Mouse (Mus musculus) megakaryocyte, embryonic 14.5 days (primary cell): ENCODE results near the gene Cyp2w1. TPM values are rescaled to one million over a fixed set of nuclear protein-coding genes. Genes with fewer than 3 reads are reported as not detected.

ENCODE experiments used
- H3K27me3 ChIP-seq: replicated peaks from 2 replicates; pipeline ENCODE3; 2012; ENCODE audit warnings: inconsistent platforms
- H3K36me3 ChIP-seq: replicated peaks from 2 replicates; pipeline ENCODE3; 2012; ENCODE audit warnings: low read length, inconsistent platforms, mixed read lengths
- H3K4me1 ChIP-seq: 2 replicates; pipeline ENCODE4 v1.6.1; 2012; ENCODE audit warnings: inconsistent platforms
- H3K4me3 ChIP-seq: replicated peaks from 2 replicates; pipeline ENCODE3; 2012; ENCODE audit warnings: moderate library complexity, mild to moderate bottlenecking, inconsistent platforms
- H3K9me3 ChIP-seq: 2 replicates; pipeline ENCODE4 v1.6.1; 2012; ENCODE audit warnings: inconsistent platforms
- FLI1 ChIP-seq: IDR thresholded peaks from 2 replicates; pipeline ENCODE4 v1.6.1; 2012; ENCODE audit warnings: low read length, inconsistent platforms, mixed read lengths
- GATA1 ChIP-seq: IDR thresholded peaks from 3 replicates; pipeline ENCODE4 v1.6.1; 2012; ENCODE audit warnings: mixed read lengths, low read length, inconsistent platforms, borderline replicate concordance
- polyA plus RNA-seq: library from polyadenylated mRNA; stranded (reverse); fragments of >175 nt; gene quantifications from 2 replicates; pipeline ENCODE4 v1.2.3, GENCODE M21; 2012; ENCODE audit warnings: low replicate concordance; ENCODE audit not compliant: insufficient read depth

The Cyp2w1 gene
- polyA plus RNA-seq, 1 experiment = not detected

GRCm38 (mm10) chr5:139321331-139321730 lies 31.1 kb upstream of the Cyp2w1 start:
- TF ChIP-seq FLI1 = no peak
- no peak for TF ChIP-seq GATA1
- Histone ChIP-seq H3K27me3 (no peaks in the 10 kb centered on the region), H3K36me3 (peaks cover 57% of the 10 kb centered on the region), H3K4me1 (peaks cover 80% of the 10 kb centered on the region), H3K9me3 (no peaks in the 10 kb centered on the region), H3K4me3 (no peak overlapping the region)

DNA sequence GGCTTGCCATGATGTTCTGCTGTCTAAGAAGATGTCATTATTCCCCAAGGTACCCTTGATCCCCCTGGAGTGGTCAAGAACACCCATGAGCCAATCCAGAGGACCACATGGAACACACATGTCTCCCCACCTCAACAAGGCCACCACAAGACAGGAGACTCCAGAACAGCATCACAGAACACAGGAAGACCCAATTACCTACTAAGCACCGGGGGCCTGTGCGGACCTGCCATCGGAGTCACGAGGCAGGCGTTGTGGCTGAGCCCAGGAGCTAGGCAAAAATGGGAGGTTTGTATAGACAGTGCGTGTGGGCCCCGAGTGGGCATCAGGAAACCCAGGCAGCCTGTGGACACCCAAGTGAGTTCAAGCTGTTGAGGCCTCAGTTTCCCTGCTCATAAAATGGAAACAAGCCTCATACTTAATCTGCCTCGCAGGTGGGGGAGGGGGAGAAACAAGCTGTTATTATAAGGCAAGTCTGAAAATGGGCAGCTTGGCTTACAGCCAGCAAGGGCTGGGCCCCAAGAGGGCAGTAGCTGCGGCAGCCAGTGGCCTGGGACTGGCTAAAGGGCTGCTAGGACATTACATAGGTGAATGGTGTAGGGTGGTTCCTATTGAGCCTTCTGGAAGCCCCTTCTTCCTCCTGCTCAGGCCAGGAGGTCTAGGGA lies 29.0 kb upstream of the Cyp2w1 start:
- Histone ChIP-seq H3K4me3 (peak overlapping the region; percentile 97), H3K9me3 (no peaks in the 10 kb centered on the region), H3K4me1 (peaks cover 79% of the 10 kb centered on the region), H3K36me3 (peaks cover 40% of the 10 kb centered on the region), H3K27me3 (no peaks in the 10 kb centered on the region)
- TF ChIP-seq FLI1 (no peak), GATA1 (no peak)

DNA sequence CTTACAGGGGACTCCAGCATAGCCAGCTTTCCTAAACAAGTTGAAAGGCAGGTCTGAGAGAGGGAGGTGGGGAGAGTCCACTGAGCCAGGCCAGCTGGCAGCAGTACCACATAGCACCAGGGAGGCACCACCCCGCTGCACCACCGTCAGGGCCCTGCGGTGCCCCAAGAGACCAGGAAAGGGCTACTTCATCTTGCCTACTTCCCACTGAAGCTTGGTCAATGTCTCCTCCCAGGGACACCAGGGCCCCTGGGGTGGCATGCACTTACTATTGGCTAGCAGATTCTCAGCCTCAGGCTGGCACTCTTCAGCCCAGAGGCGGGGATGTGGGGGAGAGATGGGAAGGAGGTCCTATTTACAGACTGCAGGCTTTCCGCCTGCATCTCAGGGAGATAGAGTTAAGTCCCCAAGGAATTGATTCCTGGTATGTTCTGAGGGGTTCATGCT lies 28.3 kb upstream of the Cyp2w1 start:
- no peak for TF ChIP-seq FLI1
- TF ChIP-seq GATA1 = no peak
- Histone ChIP-seq H3K36me3 (peaks cover 33% of the 10 kb centered on the region), H3K27me3 (no peaks in the 10 kb centered on the region), H3K4me3 (peak overlapping the region; percentile 97), H3K4me1 (peaks cover 76% of the 10 kb centered on the region), H3K9me3 (no peaks in the 10 kb centered on the region)

GRCm38 (mm10) chr5:139324691-139325394 lies 27.6 kb upstream of the Cyp2w1 start:
- TF ChIP-seq FLI1 = no peak
- TF ChIP-seq GATA1 = no peak
- H3K4me3 ChIP-seq = peak overlapping the region; percentile 97
- H3K36me3 ChIP-seq = peaks cover 28% of the 10 kb centered on the region
- H3K27me3 ChIP-seq = peaks cover 5% of the 10 kb centered on the region
- peaks cover 71% of the 10 kb centered on the region for H3K4me1 ChIP-seq
- no peaks in the 10 kb centered on the region for H3K9me3 ChIP-seq

- H3K4me3 ChIP-seq = peak within 1 kb of the TSS; percentile 97
- peaks cover 65% of the 10 kb centered on the region for H3K4me1 ChIP-seq
- H3K36me3 ChIP-seq = peaks cover 22% of the 10 kb centered on the region
- H3K9me3 ChIP-seq = no peaks in the 10 kb centered on the region
- no peak for TF ChIP-seq FLI1
- TF ChIP-seq GATA1 = no peak
- H3K27me3 ChIP-seq = peaks cover 9% of the 10 kb centered on the region
These were observed 26.9 kb upstream of the Cyp2w1 start, which contains the start of gene Adap1 for GRCm38 (mm10) chr5:139325395-139325966. Adap1 (minus strand) TSS chr5:139325622.

- Histone ChIP-seq H3K4me3 (peak overlapping the region; percentile 97), H3K9me3 (no peaks in the 10 kb centered on the region), H3K27me3 (peaks cover 9% of the 10 kb centered on the region), H3K4me1 (peaks cover 58% of the 10 kb centered on the region), H3K36me3 (peaks cover 14% of the 10 kb centered on the region)
- TF ChIP-seq FLI1 (no peak), GATA1 (no peak)
These were observed 26.2 kb upstream of the Cyp2w1 start for GRCm38 (mm10) chr5:139326111-139326696.

- Histone ChIP-seq H3K4me3 (peak overlapping the region; percentile 60), H3K36me3 (peaks cover 12% of the 10 kb centered on the region), H3K4me1 (peaks cover 65% of the 10 kb centered on the region), H3K9me3 (no peaks in the 10 kb centered on the region), H3K27me3 (peaks cover 9% of the 10 kb centered on the region)
- TF ChIP-seq FLI1 = no peak
- TF ChIP-seq GATA1 = no peak
These were observed 25.3 kb upstream of the Cyp2w1 start for GRCm38 (mm10) chr5:139326986-139327633.

DNA sequence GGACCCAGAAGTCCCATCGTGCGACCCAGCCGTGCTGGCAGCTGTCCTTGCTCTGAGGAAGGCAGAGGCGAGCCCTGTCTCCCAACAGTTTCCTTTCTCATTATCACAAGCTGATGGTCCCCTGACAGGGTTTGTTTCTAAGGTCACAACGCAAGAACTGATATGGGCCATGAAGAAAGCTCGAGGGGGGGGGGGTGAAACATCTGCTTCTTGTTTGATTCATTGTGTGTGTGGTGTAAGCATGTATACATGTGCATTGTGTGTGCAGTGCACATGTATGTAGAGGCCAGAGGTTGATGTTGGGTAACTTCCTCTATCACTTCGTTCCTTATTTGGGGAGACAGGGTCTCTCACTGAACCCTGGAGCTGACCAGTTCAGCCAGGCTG lies 24.8 kb upstream of the Cyp2w1 start:
- Histone ChIP-seq H3K36me3 (peaks cover 9% of the 10 kb centered on the region), H3K4me3 (peak overlapping the region; percentile 60), H3K27me3 (peaks cover 9% of the 10 kb centered on the region), H3K9me3 (no peaks in the 10 kb centered on the region), H3K4me1 (peaks cover 67% of the 10 kb centered on the region)
- TF ChIP-seq GATA1 (no peak), FLI1 (no peak)

- peaks cover 51% of the 10 kb centered on the region for H3K4me1 ChIP-seq
- TF ChIP-seq FLI1 = no peak
- peaks cover 9% of the 10 kb centered on the region for H3K27me3 ChIP-seq
- peaks cover 14% of the 10 kb centered on the region for H3K36me3 ChIP-seq
- H3K9me3 ChIP-seq = no peaks in the 10 kb centered on the region
- no peak overlapping the region for H3K4me3 ChIP-seq
These were observed 21.7 kb upstream of the Cyp2w1 start for GRCm38 (mm10) chr5:139330766-139331165.
